ENCODE assay signal across 23 mouse cellular contexts in genomic region chr10:45318922-45319321, GRCm38 (mm10). TPM values are rescaled to one million over a fixed set of nuclear protein-coding genes. Genes with fewer than 3 reads are reported as not detected.
DNase-seq lines count a peak whose midpoint lies in the region; ATAC-seq and TF ChIP-seq lines count a peak whose summit lies in the region.
"Had no signal": no experiment of that assay in that cellular context is flagged by ENCODE, and none has a peak within 500 bp of the region (broad histone marks: within the 10 kb centered on the region; RNA-seq: fewer than 3 reads in every experiment).

No protein-coding gene starts in this region.

- no peak overlapping the region for H3K9ac ChIP-seq in forebrain, embryonic 11.5 days (ENCODE audit: low read length)
- no peak overlapping the region for H3K9ac ChIP-seq in forebrain, embryonic 14.5 days (ENCODE audit: low read length)
- no peak overlapping the region for H3K9ac ChIP-seq in hindbrain, embryonic 14.5 days
- no peak overlapping the region for H3K9ac ChIP-seq in hindbrain, embryonic 13.5 days

- no peak for DNase-seq in forebrain, embryonic 11.5 days (ENCODE audit: low spot score)
- DNase-seq in forebrain, embryonic 14.5 days (ENCODE audit: low spot score): no peak
- no peak for DNase-seq in hindbrain, embryonic 14.5 days (ENCODE audit: low spot score)
- no peak for DNase-seq in kidney, postnatal 10 days
- DNase-seq: adrenal gland, adult 2 months; adrenal gland, adult 8-10 months; adrenal gland, postnatal 10 days; adrenal gland, postnatal 14 days; adrenal gland, postnatal 25 days; adrenal gland, postnatal 36 days; B cell, adult 2 months; cerebellum, adult 11 months; cerebellum, adult 11-12 months had no signal

- H3K79me2 ChIP-seq in myocyte (ENCODE audit: control insufficient read depth, insufficient read depth): peaks cover 27% of the 10 kb centered on the region

- ATAC-seq in forebrain, embryonic 11.5 days (replicated peaks; ENCODE audit: low FRiP score): 0 out of 2 replicates have a peak, but pooled peaks have one; percentile 44
- no peak for ATAC-seq in forebrain, embryonic 14.5 days
- peak; percentile 46; the same call in 1 of the 2 replicates for ATAC-seq in hindbrain, embryonic 14.5 days (ENCODE audit: low FRiP score)
- ATAC-seq in hindbrain, embryonic 13.5 days (ENCODE audit: low FRiP score): no peak
- ATAC-seq in megakaryocyte, adult 5-6 weeks (ENCODE audit: poor library complexity, severe bottlenecking): no peak
- ATAC-seq: activated CD4-positive, CD25-positive, alpha-beta regulatory T cell, adult 4 months; CD4-positive, CD25-positive, alpha-beta regulatory T cell, adult 4 months; Patski had no signal

- no peaks in the 10 kb centered on the region for H3K36me3 ChIP-seq in forebrain, embryonic 11.5 days (ENCODE audit: control insufficient read depth, insufficient read depth, low read length)
- H3K36me3 ChIP-seq in forebrain, embryonic 14.5 days (ENCODE audit: control insufficient read depth, insufficient read depth, low read length): no peaks in the 10 kb centered on the region
- H3K36me3 ChIP-seq in hindbrain, embryonic 14.5 days (replicated peaks; ENCODE audit: control insufficient read depth, insufficient read depth): no peaks in the 10 kb centered on the region
- no peaks in the 10 kb centered on the region for H3K36me3 ChIP-seq in hindbrain, embryonic 13.5 days
- peaks cover 3% of the 10 kb centered on the region for H3K36me3 ChIP-seq in megakaryocyte, embryonic 14.5 days (replicated peaks; ENCODE audit: low read length)
- H3K36me3 ChIP-seq in myocyte (ENCODE audit: control insufficient read depth, insufficient read depth): peaks cover 37% of the 10 kb centered on the region
- H3K36me3 ChIP-seq: G1E had no signal

- no peak overlapping the region for H3K4me3 ChIP-seq in forebrain, embryonic 11.5 days (ENCODE audit: low read depth, low read length)
- no peak overlapping the region for H3K4me3 ChIP-seq in forebrain, embryonic 14.5 days (ENCODE audit: low read depth, low read length)
- H3K4me3 ChIP-seq in hindbrain, embryonic 14.5 days (replicated peaks; ENCODE audit: low read length): no peak overlapping the region
- H3K4me3 ChIP-seq in hindbrain, embryonic 13.5 days: no peak overlapping the region
- H3K4me3 ChIP-seq in megakaryocyte, embryonic 14.5 days (replicated peaks): peak overlapping the region; percentile 29
- H3K4me3 ChIP-seq in myocyte: no peak overlapping the region

- TF ChIP-seq POLR2A in myocyte (IDR thresholded peaks at IDR 0.05; ENCODE audit: insufficient read length, low read depth): peak; percentile 53

- no peak overlapping the region for H3ac ChIP-seq in myocyte (ENCODE audit: control insufficient read depth, insufficient read length)

- no peak overlapping the region for H3K27ac ChIP-seq in forebrain, embryonic 11.5 days (ENCODE audit: low read depth, low read length)
- no peak overlapping the region for H3K27ac ChIP-seq in forebrain, embryonic 14.5 days (ENCODE audit: low read depth, low read length)
- H3K27ac ChIP-seq in hindbrain, embryonic 14.5 days: no peak overlapping the region
- no peak overlapping the region for H3K27ac ChIP-seq in hindbrain, embryonic 13.5 days

- 86% methylated on average over 5 of the region's 5 CpGs for WGBS in forebrain, embryonic 11.5 days
- WGBS in forebrain, embryonic 14.5 days: 83% methylated on average over 5 of the region's 5 CpGs
- WGBS in hindbrain, embryonic 14.5 days: 82% methylated on average over 5 of the region's 5 CpGs
- 86% methylated on average over 5 of the region's 5 CpGs for WGBS in hindbrain, embryonic 13.5 days

- 0 out of 2 replicates have a peak, but pooled peaks cover 2% of the 10 kb centered on the region for H3K4me1 ChIP-seq in forebrain, embryonic 11.5 days (replicated peaks; ENCODE audit: control insufficient read depth, insufficient read depth, low read length)
- no peaks in the 10 kb centered on the region for H3K4me1 ChIP-seq in forebrain, embryonic 14.5 days (ENCODE audit: control insufficient read depth, insufficient read depth, low read length)
- H3K4me1 ChIP-seq in hindbrain, embryonic 14.5 days (replicated peaks; ENCODE audit: control insufficient read depth, insufficient read depth, low read length): no peaks in the 10 kb centered on the region
- 0 out of 2 replicates have a peak, but pooled peaks cover 3% of the 10 kb centered on the region for H3K4me1 ChIP-seq in hindbrain, embryonic 13.5 days (replicated peaks)
- no peaks in the 10 kb centered on the region for H3K4me1 ChIP-seq in megakaryocyte, embryonic 14.5 days

- no peaks in the 10 kb centered on the region for H3K9me3 ChIP-seq in forebrain, embryonic 11.5 days (ENCODE audit: control insufficient read depth, low read length)
- 0 out of 2 replicates have a peak, but pooled peaks cover 3% of the 10 kb centered on the region for H3K9me3 ChIP-seq in forebrain, embryonic 14.5 days (replicated peaks; ENCODE audit: control insufficient read depth, low read length)
- no peaks in the 10 kb centered on the region for H3K9me3 ChIP-seq in hindbrain, embryonic 14.5 days (ENCODE audit: control insufficient read depth, low read length)
- no peaks in the 10 kb centered on the region for H3K9me3 ChIP-seq in hindbrain, embryonic 13.5 days
- peaks cover 30% of the 10 kb centered on the region for H3K9me3 ChIP-seq in megakaryocyte, embryonic 14.5 days

- no peaks in the 10 kb centered on the region for H3K27me3 ChIP-seq in forebrain, embryonic 11.5 days (ENCODE audit: control insufficient read depth, insufficient read depth, low read length)
- no peaks in the 10 kb centered on the region for H3K27me3 ChIP-seq in forebrain, embryonic 14.5 days (replicated peaks; ENCODE audit: control insufficient read depth, insufficient read depth, low read length)
- no peaks in the 10 kb centered on the region for H3K27me3 ChIP-seq in hindbrain, embryonic 14.5 days (ENCODE audit: control insufficient read depth, insufficient read depth, low read length)
- H3K27me3 ChIP-seq in hindbrain, embryonic 13.5 days: no peaks in the 10 kb centered on the region
- H3K27me3 ChIP-seq in megakaryocyte, embryonic 14.5 days (replicated peaks): no peaks in the 10 kb centered on the region
- H3K27me3 ChIP-seq in myocyte (ENCODE audit: control insufficient read depth, insufficient read depth, insufficient read length): no peaks in the 10 kb centered on the region
- H3K27me3 ChIP-seq: CH12.LX, Patski had no signal

- H3K4me2 ChIP-seq in forebrain, embryonic 11.5 days (ENCODE audit: low read depth, low read length, severe bottlenecking): no peak overlapping the region
- no peak overlapping the region for H3K4me2 ChIP-seq in forebrain, embryonic 14.5 days (ENCODE audit: low read length)
- H3K4me2 ChIP-seq in hindbrain, embryonic 14.5 days (replicated peaks): no peak overlapping the region
- no peak overlapping the region for H3K4me2 ChIP-seq in hindbrain, embryonic 13.5 days
- H3K4me2 ChIP-seq in myocyte (ENCODE audit: low read depth): peak overlapping the region; percentile 39

TF ChIP-seq in myocyte, 11 proteins besides CTCF, POLR2A, EP300 and RAD21:
- peak; percentile 86 for TF ChIP-seq POLR2AphosphoS2 (IDR thresholded peaks at IDR 0.05; ENCODE audit: insufficient read length, low read depth)
- TF ChIP-seq TCF3 (IDR thresholded peaks at IDR 0.05; ENCODE audit: insufficient read length, low read depth): no peak
- TF ChIP-seq TCF12 (IDR thresholded peaks at IDR 0.05; ENCODE audit: insufficient read depth, poor library complexity, severe bottlenecking): no peak
- TF ChIP-seq MYOD1 (IDR thresholded peaks at IDR 0.05; ENCODE audit: control insufficient read depth in 1 of 3, insufficient read length in 2 of 3, low read depth in 2 of 3): peak in 1 of 3 experiments; percentile 27

RNA-seq across cellular contexts. Expression of gene Bves, which starts 16.6 kb away (rescaled TPM):
- 1.5 and 2.4 TPM in 2 replicates for polyA plus RNA-seq in forebrain, embryonic 11.5 days (2014; fragmentation: Nextera tagmentation; extraction: Ambion mirVana)
- 0.44 and 0.88 TPM in 2 replicates for polyA plus RNA-seq in forebrain, embryonic 14.5 days (2014; fragmentation: Nextera tagmentation; extraction: Ambion mirVana)
- polyA plus RNA-seq in hindbrain, embryonic 14.5 days (2014; fragmentation: Nextera tagmentation; extraction: Ambion mirVana): 2.4 and 2.6 TPM in 2 replicates
- polyA plus RNA-seq in hindbrain, embryonic 13.5 days (2015; fragmentation: Nextera tagmentation; extraction: Ambion mirVana): 2.0 and 2.2 TPM in 2 replicates
- not detected in 2 replicates for polyA plus RNA-seq in megakaryocyte, embryonic 14.5 days (2012; ENCODE audit: insufficient read depth, low replicate concordance)
- total RNA-seq in megakaryocyte, adult 5-6 weeks (2015): not detected in 2 replicates
- total RNA-seq in megakaryocyte, adult 5-6 weeks (2017): not detected in 2 replicates
- 35.3 TPM for polyA plus RNA-seq in myocyte (2012; fragmentation: generic; extraction: Trizol)
- total RNA-seq: CH12.LX, MEL had no signal
- polyA plus RNA-seq: activated CD4-positive, CD25-positive, alpha-beta regulatory T cell, adult 4 months; CD4-positive, CD25-positive, alpha-beta regulatory T cell, adult 4 months; G1E had no signal

Comparison
In these comparisons a context has a peak if more than half of its experiments do, and no peak if none do; other contexts are left out.
1. ATAC-seq: peak in forebrain, embryonic 11.5 days (single experiment) and hindbrain, embryonic 14.5 days (single experiment); none in forebrain, embryonic 14.5 days (single experiment), hindbrain, embryonic 13.5 days (single experiment) and megakaryocyte, adult 5-6 weeks (single experiment).